14 mouse cellular contexts compared by ENCODE assay signal in genomic region chr7:76701224-76701623, GRCm38 (mm10).
A peak's percentile ranks its signal among the peaks of the same experiment; 100 is the strongest.
DNase-seq lines count a peak whose midpoint lies in the region; TF ChIP-seq lines count a peak whose summit lies in the region.
"Had no signal": no experiment of that assay in that cellular context is flagged by ENCODE, and none has a peak within 500 bp of the region (broad histone marks: within the 10 kb centered on the region; RNA-seq: fewer than 3 reads in every experiment).

No protein-coding gene starts in this region.

- TF ChIP-seq CTCF in brain, embryonic 14.5 days (IDR thresholded peaks at IDR 0.05; ENCODE audit: borderline replicate concordance, extremely low read depth, insufficient read depth, insufficient read length): no peak

- TF ChIP-seq POLR2A in brain, embryonic 14.5 days (IDR thresholded peaks at IDR 0.05; ENCODE audit: borderline replicate concordance, extremely low read depth, insufficient read depth, insufficient read length, poor library complexity, severe bottlenecking): no peak

- DNase-seq in layer of hippocampus, adult 11-12 months (ENCODE audit: low spot score): peak; percentile 26
- no peak for DNase-seq in layer of hippocampus, postnatal 25 days (ENCODE audit: extremely low spot score in 1 of 2, low spot score in 1 of 2)
- DNase-seq in brain, embryonic 14.5 days (ENCODE audit: low read depth): peak; percentile 45
- peak; percentile 16 for DNase-seq in layer of hippocampus, adult 9-10 months (ENCODE audit: low spot score)
- DNase-seq in frontal cortex, postnatal 14 days (ENCODE audit: low spot score in 2 of 2): no peak
- no peak for DNase-seq in cerebellum, adult 11-12 months
- DNase-seq: adrenal gland, adult 8-10 months; adrenal gland, postnatal 36 days; cerebellum, adult 2 months; cerebellum, postnatal 14 days; embryo, embryonic 11 days; gastrocnemius, postnatal 14 days; heart, adult 2 months; heart, postnatal 14 days had no signal

Comparison
In these comparisons a context has a peak if more than half of its experiments do, and no peak if none do; other contexts are left out.
1. DNase-seq: peak in layer of hippocampus, adult 11-12 months (single experiment), brain, embryonic 14.5 days (single experiment) and layer of hippocampus, adult 9-10 months (single experiment); none in layer of hippocampus, postnatal 25 days (0 of 2), frontal cortex, postnatal 14 days (0 of 2) and cerebellum, adult 11-12 months (single experiment).